Mouse (Mus musculus): ENCODE results near the gene Arhgap17. TPM values are rescaled to one million over a fixed set of nuclear protein-coding genes. Genes with fewer than 3 reads are reported as not detected.

Arhgap17 gene
- total RNA-seq, 1 experiment from 2014 or later, result 105 TPM

GRCm38 (mm10) chr7:123349813-123350212, 19.9 kb downstream of the Arhgap17 start:
- no peak for ATAC-seq (ENCODE audit: extremely low read depth, insufficient number of reproducible peaks, low FRiP score, poor library complexity, severe bottlenecking)

GRCm38 (mm10) chr7:123346631-123347290, 23.0 kb downstream of the Arhgap17 start:
- ATAC-seq (ENCODE audit: extremely low read depth, insufficient number of reproducible peaks, low FRiP score, poor library complexity, severe bottlenecking), result no peak

GRCm38 (mm10) chr7:123345041-123345544, 24.6 kb downstream of the Arhgap17 start:
- no peak for ATAC-seq (ENCODE audit: extremely low read depth, insufficient number of reproducible peaks, low FRiP score, poor library complexity, severe bottlenecking)

GRCm38 (mm10) chr7:123344079-123344780, 25.5 kb downstream of the Arhgap17 start:
- no peak for ATAC-seq (ENCODE audit: extremely low read depth, insufficient number of reproducible peaks, low FRiP score, poor library complexity, severe bottlenecking)

GRCm38 (mm10) chr7:123341896-123342295, 27.8 kb downstream of the Arhgap17 start:
- no peak for ATAC-seq (ENCODE audit: extremely low read depth, insufficient number of reproducible peaks, low FRiP score, poor library complexity, severe bottlenecking)

DNA sequence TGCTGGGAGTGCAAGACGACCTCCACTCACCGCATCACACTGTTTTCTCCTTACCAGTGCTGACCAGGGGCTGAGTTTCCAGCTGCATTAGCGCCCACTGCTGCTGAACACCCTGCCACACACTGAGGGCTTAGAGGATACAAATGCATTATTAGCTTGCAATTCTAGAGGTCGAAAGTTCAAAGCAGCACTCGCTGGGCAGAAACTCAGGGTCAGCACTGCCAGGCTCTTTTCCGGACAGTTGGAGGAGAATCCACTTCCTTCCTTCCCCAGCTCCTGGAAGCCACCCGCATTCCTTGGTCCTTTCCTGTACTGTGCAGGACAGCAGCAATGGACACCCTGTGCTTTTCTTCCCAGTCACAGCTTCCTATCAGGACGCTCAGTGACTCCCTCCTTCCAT, 31.4 kb downstream of the Arhgap17 start:
- ATAC-seq (ENCODE audit: extremely low read depth, insufficient number of reproducible peaks, low FRiP score, poor library complexity, severe bottlenecking), result no peak

DNA sequence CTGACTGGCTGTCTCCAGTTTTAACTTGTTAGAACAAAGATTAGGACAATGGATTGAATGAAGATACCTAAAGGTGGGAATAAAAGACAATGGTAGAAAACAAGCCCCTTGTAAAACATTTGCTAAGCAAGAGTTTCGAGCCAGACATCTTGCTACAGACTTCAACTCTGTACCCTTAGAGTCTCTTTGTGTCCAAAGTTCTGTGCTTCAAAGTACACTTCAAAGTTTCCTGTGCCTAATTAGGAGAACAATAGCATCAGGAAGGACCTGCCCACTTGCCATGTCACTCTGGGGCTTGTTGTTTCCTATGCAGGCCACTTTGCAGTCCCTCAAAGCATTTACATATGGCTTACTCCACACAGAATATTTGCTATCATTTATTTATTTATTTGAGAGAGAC, 33.4 kb downstream of the Arhgap17 start:
- ATAC-seq (ENCODE audit: extremely low read depth, insufficient number of reproducible peaks, low FRiP score, poor library complexity, severe bottlenecking), result no peak

DNA sequence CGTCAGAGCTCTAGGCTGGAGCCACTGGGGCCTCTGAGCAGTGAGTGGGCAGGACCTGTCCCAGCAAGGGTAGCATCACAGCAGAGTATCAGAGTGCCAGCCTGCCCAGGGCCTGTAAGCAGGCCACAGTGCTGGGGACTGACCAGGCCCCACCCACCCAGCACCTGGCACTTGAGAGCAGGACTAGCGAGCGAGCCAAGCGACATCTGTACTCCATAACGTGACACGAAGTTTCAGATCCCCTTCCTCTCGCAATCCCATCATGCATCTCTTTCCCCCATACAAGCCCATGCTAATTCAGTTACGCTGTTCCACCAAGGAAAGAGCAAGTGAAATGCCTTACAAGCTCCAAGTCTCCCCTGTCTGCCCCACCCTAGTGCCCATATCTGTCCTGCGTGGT, 39.2 kb downstream of the Arhgap17 start:
- ATAC-seq (ENCODE audit: extremely low read depth, insufficient number of reproducible peaks, low FRiP score, poor library complexity, severe bottlenecking), result peak; percentile 87

- no peak for ATAC-seq (ENCODE audit: extremely low read depth, insufficient number of reproducible peaks, low FRiP score, poor library complexity, severe bottlenecking)
These were observed 41.8 kb downstream of the Arhgap17 start for GRCm38 (mm10) chr7:123327909-123328308.

- ATAC-seq (ENCODE audit: extremely low read depth, insufficient number of reproducible peaks, low FRiP score, poor library complexity, severe bottlenecking), result no peak
These were observed 42.8 kb downstream of the Arhgap17 start for GRCm38 (mm10) chr7:123326901-123327300.

- no peak for ATAC-seq (ENCODE audit: extremely low read depth, insufficient number of reproducible peaks, low FRiP score, poor library complexity, severe bottlenecking)
These were observed 43.7 kb downstream of the Arhgap17 start for GRCm38 (mm10) chr7:123326062-123326461.

GRCm38 (mm10) chr7:123324105-123324504, 45.6 kb downstream of the Arhgap17 start:
- ATAC-seq (ENCODE audit: extremely low read depth, insufficient number of reproducible peaks, low FRiP score, poor library complexity, severe bottlenecking), result no peak

DNA sequence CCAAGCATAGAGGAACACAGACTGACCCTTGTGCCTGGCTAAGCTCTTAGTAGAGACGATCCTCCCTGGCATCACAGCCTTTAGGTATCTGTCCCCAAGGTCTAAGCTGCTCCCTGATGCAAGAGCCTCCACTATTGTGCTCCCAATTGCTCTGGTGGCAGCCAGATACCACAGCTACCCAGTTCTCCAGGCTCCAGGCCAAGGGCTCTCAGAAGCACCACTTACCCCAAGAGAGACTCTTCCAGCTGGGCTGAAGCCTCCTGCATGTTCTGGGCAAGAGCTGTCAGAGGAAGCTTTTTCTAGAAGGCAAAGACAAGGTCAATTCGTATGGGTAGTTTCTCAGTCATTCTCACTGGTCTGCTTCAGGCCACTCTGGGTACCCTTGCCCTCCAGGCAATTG, 46.3 kb downstream of the Arhgap17 start:
- no peak for ATAC-seq (ENCODE audit: extremely low read depth, insufficient number of reproducible peaks, low FRiP score, poor library complexity, severe bottlenecking)

DNA sequence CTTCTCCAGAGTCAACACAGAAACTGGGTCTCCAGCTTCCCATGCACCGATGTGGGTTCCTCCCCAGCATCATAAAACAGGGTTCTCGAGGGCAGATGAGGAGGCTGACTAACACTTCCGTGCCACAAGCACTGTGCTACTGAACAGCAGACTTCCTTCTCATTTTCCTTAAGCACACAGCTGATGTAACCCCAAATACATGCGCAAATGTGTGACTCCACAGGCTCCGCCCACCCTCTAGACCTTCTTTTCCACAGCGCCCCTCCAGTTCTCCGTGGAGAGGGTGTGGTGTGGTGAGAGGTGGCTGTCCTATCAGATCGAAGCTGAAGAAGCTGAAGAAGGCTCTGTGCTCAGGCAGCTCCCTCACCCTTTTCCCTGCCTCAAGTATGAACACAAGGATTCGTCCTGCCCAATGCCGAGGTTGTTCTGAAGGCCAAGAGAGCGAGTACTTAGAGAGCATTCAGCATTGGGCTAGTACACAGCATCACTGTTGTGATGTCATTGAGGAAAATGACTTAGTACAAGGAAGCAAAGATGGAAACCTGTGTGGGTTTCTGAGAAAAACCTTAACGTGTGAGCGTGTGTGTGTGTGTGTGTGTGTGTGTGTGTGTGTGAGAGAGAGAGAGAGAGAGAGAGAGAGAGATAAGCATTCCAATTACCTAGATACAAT, 47.1 kb downstream of the Arhgap17 start:
- peak; percentile 45; the same call in 1 of the 2 replicates for ATAC-seq (ENCODE audit: extremely low read depth, insufficient number of reproducible peaks, low FRiP score, poor library complexity, severe bottlenecking)

DNA sequence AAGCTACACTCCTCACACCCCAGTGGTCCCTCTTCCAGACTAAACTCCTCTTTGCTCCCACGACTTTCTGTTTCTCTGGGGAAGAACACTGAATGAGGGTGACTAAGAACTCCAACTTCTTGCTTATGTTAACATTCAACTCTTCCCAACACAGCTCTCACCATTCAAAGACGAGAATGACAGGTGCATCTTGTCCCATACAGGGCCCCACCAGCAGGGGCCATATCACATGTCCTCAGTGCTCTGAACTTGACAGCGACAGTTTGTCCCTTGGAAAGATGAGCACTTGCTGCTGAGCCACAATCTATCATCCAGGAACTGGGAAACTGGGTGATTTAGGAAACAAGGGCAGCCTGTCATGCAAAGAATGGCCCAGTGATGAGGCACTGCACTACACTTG, 57.0 kb downstream of the Arhgap17 start:
- ATAC-seq (ENCODE audit: extremely low read depth, insufficient number of reproducible peaks, low FRiP score, poor library complexity, severe bottlenecking), result no peak

- ATAC-seq (ENCODE audit: extremely low read depth, insufficient number of reproducible peaks, low FRiP score, poor library complexity, severe bottlenecking), result no peak
These were observed 57.9 kb downstream of the Arhgap17 start for GRCm38 (mm10) chr7:123311836-123312235.

DNA sequence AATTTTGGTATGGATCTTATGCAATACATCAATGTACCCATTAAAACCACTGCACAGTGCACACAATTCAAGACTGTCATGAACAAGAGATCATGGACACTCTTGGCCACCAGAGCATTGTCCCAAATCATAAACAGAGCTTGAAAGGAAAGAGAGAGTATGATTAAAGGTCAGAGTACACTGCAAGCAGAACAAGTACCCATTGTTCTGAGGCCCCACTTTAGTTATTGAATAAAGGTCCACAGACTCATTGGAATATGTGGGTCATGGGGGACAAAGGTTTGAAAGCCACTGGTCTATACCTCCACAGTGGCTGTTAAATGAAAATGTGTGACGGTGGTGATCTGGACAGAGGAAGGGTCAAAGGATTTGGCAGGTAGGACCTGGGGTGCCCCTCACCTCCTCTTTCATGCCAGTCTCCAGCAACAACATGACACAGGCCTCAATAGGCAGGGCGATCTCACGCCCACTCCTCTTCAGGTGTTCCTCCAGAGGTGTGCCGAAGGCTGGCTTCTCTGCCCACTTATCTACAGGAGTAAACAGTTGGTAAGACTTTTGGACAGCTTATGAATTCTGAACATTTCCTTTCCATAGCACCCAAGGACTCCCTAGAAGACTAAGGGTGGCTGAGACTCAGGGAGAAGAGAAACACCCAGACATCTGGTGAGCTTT, 61.7 kb downstream of the Arhgap17 start:
- ATAC-seq (ENCODE audit: extremely low read depth, insufficient number of reproducible peaks, low FRiP score, poor library complexity, severe bottlenecking), result no peak

DNA sequence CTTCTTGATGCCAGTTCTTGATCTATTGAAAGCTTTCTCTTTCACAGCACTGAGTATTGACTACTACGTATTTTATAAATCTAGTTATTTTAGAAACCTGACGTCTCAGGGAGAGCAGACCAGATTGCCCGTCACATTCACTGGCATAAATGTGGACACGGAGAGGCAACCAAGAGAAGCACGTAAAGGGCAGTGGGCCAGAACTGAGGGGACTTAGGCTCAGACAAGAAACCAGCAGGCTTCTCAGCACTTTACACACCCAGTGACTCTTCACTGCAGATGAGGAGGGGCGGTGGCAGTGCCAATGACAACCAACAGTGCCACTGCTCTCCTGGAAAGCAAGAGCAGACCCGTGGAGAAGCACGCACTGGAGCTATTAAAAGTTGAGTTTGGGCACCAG, 62.5 kb downstream of the Arhgap17 start:
- ATAC-seq (ENCODE audit: extremely low read depth, insufficient number of reproducible peaks, low FRiP score, poor library complexity, severe bottlenecking), result no peak

- no peak for ATAC-seq (ENCODE audit: extremely low read depth, insufficient number of reproducible peaks, low FRiP score, poor library complexity, severe bottlenecking)
These were observed 64.3 kb downstream of the Arhgap17 start for GRCm38 (mm10) chr7:123305397-123305796.

Data from neutrophil, adult 5-6 weeks (primary cell).